Mouse (Mus musculus): ENCODE results near the gene Smim5.
A peak's percentile ranks its signal among the peaks of the same experiment; 100 is the strongest.

Smim5 gene

GRCm38 (mm10) chr11:115894755-115895520 lies 4.8 kb upstream of the Smim5 start:
- peak; percentile 24 for DNase-seq (ENCODE audit: low read depth, low spot score)

- DNase-seq (ENCODE audit: low read depth, low spot score), result no peak
Measured at GRCm38 (mm10) chr11:115898446-115898845, 1.3 kb upstream of the Smim5 start.

- DNase-seq (ENCODE audit: low read depth, low spot score), result peak; percentile 42
Measured at GRCm38 (mm10) chr11:115898886-115899285, 880 bp upstream of the Smim5 start.

GRCm38 (mm10) chr11:115900561-115901337 lies 983 bp downstream of the Smim5 start:
- DNase-seq (ENCODE audit: low read depth, low spot score), result no peak

- DNase-seq (ENCODE audit: low read depth, low spot score), result no peak
Measured at GRCm38 (mm10) chr11:115901338-115902161, 1.8 kb downstream of the Smim5 start.

- no peak for DNase-seq (ENCODE audit: low read depth, low spot score)
Measured at GRCm38 (mm10) chr11:115902177-115902576, 2.4 kb downstream of the Smim5 start.

- DNase-seq (ENCODE audit: low read depth, low spot score), result peak; percentile 24
Measured at GRCm38 (mm10) chr11:115902831-115903230, 3.1 kb downstream of the Smim5 start.

- no peak for DNase-seq (ENCODE audit: low read depth, low spot score)
Measured at GRCm38 (mm10) chr11:115903384-115904230, 3.8 kb downstream of the Smim5 start.

- no peak for DNase-seq (ENCODE audit: low read depth, low spot score)
Measured at GRCm38 (mm10) chr11:115904231-115904955, 4.6 kb downstream of the Smim5 start.

GRCm38 (mm10) chr11:115904956-115905790 lies 5.4 kb downstream of the Smim5 start:
- DNase-seq (ENCODE audit: low read depth, low spot score), result no peak

GRCm38 (mm10) chr11:115906116-115906515 lies 6.3 kb downstream of the Smim5 start:
- DNase-seq (ENCODE audit: low read depth, low spot score), result no peak

- DNase-seq (ENCODE audit: low read depth, low spot score), result no peak
Measured at GRCm38 (mm10) chr11:115906521-115906920, 6.8 kb downstream of the Smim5 start.

- no peak for DNase-seq (ENCODE audit: low read depth, low spot score)
Measured at GRCm38 (mm10) chr11:115911134-115911561, 11.4 kb downstream of the Smim5 start.

GRCm38 (mm10) chr11:115911632-115912376 lies 12.0 kb downstream of the Smim5 start, which contains the start of gene Smim6:
Gene Smim6, plus strand, starts transcription at chr11:115912017.
- no peak for DNase-seq (ENCODE audit: low read depth, low spot score)

- no peak for DNase-seq (ENCODE audit: low read depth, low spot score)
Measured at GRCm38 (mm10) chr11:115916579-115916978, 16.8 kb downstream of the Smim5 start.

- no peak for DNase-seq (ENCODE audit: low read depth, low spot score)
Measured at GRCm38 (mm10) chr11:115918637-115919036, 18.9 kb downstream of the Smim5 start.

- no peak for DNase-seq (ENCODE audit: low read depth, low spot score)
Measured at GRCm38 (mm10) chr11:115919073-115919472, 19.3 kb downstream of the Smim5 start.

- peak; percentile 78 for DNase-seq (ENCODE audit: low read depth, low spot score)
Measured at GRCm38 (mm10) chr11:115920110-115920818, 20.5 kb downstream of the Smim5 start.
